Mouse (Mus musculus) neural tube, embryonic 15.5 days (tissue): ENCODE results near the gene Ebf1. TPM values are rescaled to one million over a fixed set of nuclear protein-coding genes. Genes with fewer than 3 reads are reported as not detected.

ENCODE experiments used
- ATAC-seq: fragments of 200-750 bp; cut with Nextera tagmentation; 2 replicates; pipeline ENCODE4 v1.8.0; 2017; ENCODE audit warnings: mild to moderate bottlenecking, moderate TSS enrichment, moderate library complexity; ENCODE audit not compliant: low FRiP score
- H3K27ac ChIP-seq: fragments of 300-500 bp; sonication (generic); replicated peaks from 2 replicates; pipeline ENCODE4 v1.5.1; 2015; ENCODE audit warnings: mild to moderate bottlenecking, inconsistent platforms
- H3K27me3 ChIP-seq: fragments of 300-500 bp; sonication (generic); replicated peaks from 2 replicates; pipeline ENCODE4 v1.6.1; 2015; ENCODE audit warnings: inconsistent platforms
- H3K36me3 ChIP-seq: fragments of 300-500 bp; sonication (generic); 2 replicates; pipeline ENCODE4 v1.6.1; 2015; ENCODE audit warnings: inconsistent platforms
- H3K4me1 ChIP-seq: fragments of 300-500 bp; sonication (generic); 2 replicates; pipeline ENCODE4 v1.6.1; 2015; ENCODE audit warnings: inconsistent platforms
- H3K4me2 ChIP-seq: fragments of 300-500 bp; sonication (generic); 2 replicates; pipeline ENCODE4 v1.6.1; 2015; ENCODE audit warnings: inconsistent platforms, mild to moderate bottlenecking, moderate library complexity
- H3K4me3 ChIP-seq: fragments of 300-500 bp; sonication (generic); replicated peaks from 2 replicates; pipeline ENCODE4 v1.5.1; 2015; ENCODE audit warnings: mild to moderate bottlenecking, inconsistent platforms
- H3K9ac ChIP-seq: fragments of 300-500 bp; sonication (generic); replicated peaks from 2 replicates; pipeline ENCODE4 v1.6.1; 2015; ENCODE audit warnings: mild to moderate bottlenecking, inconsistent platforms
- H3K9me3 ChIP-seq: fragments of 300-500 bp; sonication (generic); replicated peaks from 2 replicates; pipeline ENCODE4 v1.6.1; 2016; ENCODE audit warnings: inconsistent platforms
- WGBS: fragments of 180-500 bp; shearing (Covaris S2); methylation state at CpG from one replicate; pipeline ENCODE4 v1.1.7; 2015; ENCODE audit warnings: mixed read lengths; 5-methylcytosine and 5-hydroxymethylcytosine counted together
- polyA plus RNA-seq: library from polyadenylated mRNA; unstranded; fragments of >200 nt; fragmentation: Nextera tagmentation; extraction: Ambion mirVana; gene quantifications from 2 replicates; pipeline ENCODE4 v1.2.1, GENCODE M21; 2015

Ebf1 gene
- polyA plus RNA-seq, 1 experiment from 2014 or later: 168 TPM

GRCm38 (mm10) chr11:44708290-44708685 is 91.2 kb downstream of the Ebf1 start:
- Histone ChIP-seq H3K36me3 (no peaks in the 10 kb centered on the region), H3K27ac (no peak overlapping the region), H3K4me2 (no peak overlapping the region), H3K9me3 (no peaks in the 10 kb centered on the region), H3K4me1 (peaks cover 21% of the 10 kb centered on the region), H3K4me3 (no peak overlapping the region), H3K9ac (no peak overlapping the region), H3K27me3 (no peaks in the 10 kb centered on the region)
- ATAC-seq: no peak
- WGBS: 88% methylated on average over 6 of the region's 6 CpGs

GRCm38 (mm10) chr11:44709073-44709618 is 92.0 kb downstream of the Ebf1 start:
- Histone ChIP-seq H3K9ac (no peak overlapping the region), H3K4me1 (peaks cover 21% of the 10 kb centered on the region), H3K27ac (no peak overlapping the region), H3K27me3 (no peaks in the 10 kb centered on the region), H3K4me2 (no peak overlapping the region), H3K9me3 (no peaks in the 10 kb centered on the region), H3K36me3 (no peaks in the 10 kb centered on the region), H3K4me3 (no peak overlapping the region)
- ATAC-seq: no peak

GRCm38 (mm10) chr11:44709869-44710460 is 92.8 kb downstream of the Ebf1 start:
- Histone ChIP-seq H3K4me3 (no peak overlapping the region), H3K27ac (no peak overlapping the region), H3K27me3 (no peaks in the 10 kb centered on the region), H3K4me1 (peaks cover 30% of the 10 kb centered on the region), H3K4me2 (no peak overlapping the region), H3K9me3 (no peaks in the 10 kb centered on the region), H3K36me3 (no peaks in the 10 kb centered on the region), H3K9ac (no peak overlapping the region)
- no peak for ATAC-seq
- 81% methylated on average over 6 of the region's 6 CpGs for WGBS

GRCm38 (mm10) chr11:44710861-44711260 is 93.7 kb downstream of the Ebf1 start:
- Histone ChIP-seq H3K27ac (no peak overlapping the region), H3K36me3 (no peaks in the 10 kb centered on the region), H3K9me3 (no peaks in the 10 kb centered on the region), H3K4me2 (no peak overlapping the region), H3K27me3 (no peaks in the 10 kb centered on the region), H3K4me3 (no peak overlapping the region), H3K4me1 (peaks cover 27% of the 10 kb centered on the region), H3K9ac (no peak overlapping the region)
- ATAC-seq: no peak

GRCm38 (mm10) chr11:44714188-44714587 is 97.1 kb downstream of the Ebf1 start:
- H3K27ac ChIP-seq: no peak overlapping the region
- peaks cover 21% of the 10 kb centered on the region for H3K4me1 ChIP-seq
- WGBS: 80% methylated on average over 5 of the region's 5 CpGs
- no peak overlapping the region for H3K9ac ChIP-seq
- no peak overlapping the region for H3K4me2 ChIP-seq
- H3K27me3 ChIP-seq: no peaks in the 10 kb centered on the region
- no peaks in the 10 kb centered on the region for H3K36me3 ChIP-seq
- H3K4me3 ChIP-seq: no peak overlapping the region
- no peak for ATAC-seq
- H3K9me3 ChIP-seq: no peaks in the 10 kb centered on the region

- H3K27ac ChIP-seq: no peak overlapping the region
- H3K9me3 ChIP-seq: no peaks in the 10 kb centered on the region
- H3K4me3 ChIP-seq: no peak overlapping the region
- WGBS: 51% methylated on average over 4 of the region's 4 CpGs
- peaks cover 17% of the 10 kb centered on the region; the same call in 1 of the 2 replicates for H3K4me1 ChIP-seq
- no peak overlapping the region for H3K4me2 ChIP-seq
- H3K36me3 ChIP-seq: no peaks in the 10 kb centered on the region
- H3K9ac ChIP-seq: no peak overlapping the region
- no peak for ATAC-seq
- H3K27me3 ChIP-seq: no peaks in the 10 kb centered on the region
Observed at GRCm38 (mm10) chr11:44715776-44716175, 98.7 kb downstream of the Ebf1 start.

GRCm38 (mm10) chr11:44716928-44717327 is 99.8 kb downstream of the Ebf1 start:
- no peaks in the 10 kb centered on the region for H3K27me3 ChIP-seq
- H3K4me3 ChIP-seq: no peak overlapping the region
- ATAC-seq: no peak
- no peak overlapping the region for H3K4me2 ChIP-seq
- H3K27ac ChIP-seq: no peak overlapping the region
- no peak overlapping the region for H3K9ac ChIP-seq
- H3K4me1 ChIP-seq: peaks cover 17% of the 10 kb centered on the region; the same call in 1 of the 2 replicates
- H3K9me3 ChIP-seq: no peaks in the 10 kb centered on the region
- H3K36me3 ChIP-seq: no peaks in the 10 kb centered on the region
- WGBS: 34% methylated on average over 6 of the region's 6 CpGs

GRCm38 (mm10) chr11:44717636-44718035 is 100.5 kb downstream of the Ebf1 start:
- peaks cover 20% of the 10 kb centered on the region; the same call in 1 of the 2 replicates for H3K4me1 ChIP-seq
- H3K36me3 ChIP-seq: no peaks in the 10 kb centered on the region
- H3K27ac ChIP-seq: no peak overlapping the region
- ATAC-seq: no peak
- no peak overlapping the region for H3K9ac ChIP-seq
- H3K27me3 ChIP-seq: no peaks in the 10 kb centered on the region
- no peak overlapping the region for H3K4me3 ChIP-seq
- WGBS: 67% methylated on average over 7 of the region's 7 CpGs
- no peaks in the 10 kb centered on the region for H3K9me3 ChIP-seq
- H3K4me2 ChIP-seq: no peak overlapping the region

- 0 out of 2 replicates have a peak, but pooled peaks cover 9% of the 10 kb centered on the region for H3K4me1 ChIP-seq
- no peak overlapping the region for H3K4me3 ChIP-seq
- no peak overlapping the region for H3K27ac ChIP-seq
- no peaks in the 10 kb centered on the region for H3K9me3 ChIP-seq
- H3K4me2 ChIP-seq: no peak overlapping the region
- no peaks in the 10 kb centered on the region for H3K27me3 ChIP-seq
- H3K36me3 ChIP-seq: no peaks in the 10 kb centered on the region
- ATAC-seq: no peak
- 94% methylated on average over 4 of the region's 4 CpGs for WGBS
- no peak overlapping the region for H3K9ac ChIP-seq
Observed at GRCm38 (mm10) chr11:44721976-44722375, 104.9 kb downstream of the Ebf1 start.

- no peak overlapping the region for H3K27ac ChIP-seq
- no peaks in the 10 kb centered on the region for H3K36me3 ChIP-seq
- no peak for ATAC-seq
- no peak overlapping the region for H3K9ac ChIP-seq
- H3K9me3 ChIP-seq: no peaks in the 10 kb centered on the region
- H3K27me3 ChIP-seq: no peaks in the 10 kb centered on the region
- 88% methylated on average over 6 of the region's 6 CpGs for WGBS
- H3K4me1 ChIP-seq: 0 out of 2 replicates have a peak, but pooled peaks cover 7% of the 10 kb centered on the region
- no peak overlapping the region for H3K4me2 ChIP-seq
- no peak overlapping the region for H3K4me3 ChIP-seq
Observed at GRCm38 (mm10) chr11:44723950-44724502, 106.9 kb downstream of the Ebf1 start.

GRCm38 (mm10) chr11:44725732-44726131 is 108.6 kb downstream of the Ebf1 start:
- Histone ChIP-seq H3K9ac (no peak overlapping the region), H3K4me2 (no peak overlapping the region), H3K27ac (no peak overlapping the region), H3K27me3 (no peaks in the 10 kb centered on the region), H3K36me3 (no peaks in the 10 kb centered on the region), H3K4me1 (0 out of 2 replicates have a peak, but pooled peaks cover 7% of the 10 kb centered on the region), H3K9me3 (no peaks in the 10 kb centered on the region), H3K4me3 (no peak overlapping the region)
- no peak for ATAC-seq
- WGBS: 83% methylated on average over 5 of the region's 5 CpGs

GRCm38 (mm10) chr11:44727376-44727775 is 110.3 kb downstream of the Ebf1 start:
- 65% methylated on average over 3 of the region's 3 CpGs for WGBS
- no peak overlapping the region for H3K9ac ChIP-seq
- H3K9me3 ChIP-seq: no peaks in the 10 kb centered on the region
- H3K27ac ChIP-seq: no peak overlapping the region
- 0 out of 2 replicates have a peak, but pooled peaks cover 3% of the 10 kb centered on the region for H3K4me1 ChIP-seq
- no peak for ATAC-seq
- no peak overlapping the region for H3K4me2 ChIP-seq
- H3K27me3 ChIP-seq: no peaks in the 10 kb centered on the region
- no peaks in the 10 kb centered on the region for H3K36me3 ChIP-seq
- no peak overlapping the region for H3K4me3 ChIP-seq
